Mouse (Mus musculus): ENCODE measurements at regions not wholly inside any gene's neighbourhood (a gene's known extent, or its start where the extent isn't known, plus 50 kb on each side); places are given as distances from the start of the nearest gene placed in this dataset.
A peak's percentile ranks its signal among the peaks of the same experiment; 100 is the strongest.

DNA sequence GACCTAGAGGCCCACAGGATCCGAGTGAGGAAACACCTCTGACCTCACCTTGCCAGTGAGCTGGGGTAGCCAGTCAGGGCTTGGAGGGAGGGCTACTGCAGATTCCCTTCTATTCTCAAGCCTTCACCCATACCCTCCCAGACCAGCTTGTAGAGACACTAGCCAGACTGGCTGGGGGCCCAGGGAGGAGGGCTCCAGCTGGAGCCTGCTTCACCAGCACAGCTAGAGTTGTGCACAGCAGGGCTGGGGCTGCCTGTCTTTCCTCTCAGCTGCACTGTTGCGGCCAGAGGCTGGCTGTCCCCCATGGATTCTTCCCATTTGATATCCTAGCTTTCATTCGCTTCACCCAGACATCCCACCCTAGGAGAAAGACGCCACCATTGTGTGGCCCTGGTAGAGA is 165.0 kb upstream of the Sdk2 start:
- TF ChIP-seq GATA2 (IDR thresholded peaks at IDR 0.05; ENCODE audit: borderline replicate concordance, low read depth, low read length) = no peak
- no peak for TF ChIP-seq GATA1 (IDR thresholded peaks at IDR 0.05; ENCODE audit: borderline replicate concordance, low read length)
- no peak for TF ChIP-seq POLR2AphosphoS5 (IDR thresholded peaks at IDR 0.05; ENCODE audit: insufficient replicate concordance, low read depth, low read length)
- TF ChIP-seq CTCF (IDR thresholded peaks at IDR 0.05; ENCODE audit: low read depth, low read length) = no peak
- TF ChIP-seq TAL1 (conservative IDR thresholded peaks at IDR 0.05; ENCODE audit: low read depth, low read length) = no peak

DNA sequence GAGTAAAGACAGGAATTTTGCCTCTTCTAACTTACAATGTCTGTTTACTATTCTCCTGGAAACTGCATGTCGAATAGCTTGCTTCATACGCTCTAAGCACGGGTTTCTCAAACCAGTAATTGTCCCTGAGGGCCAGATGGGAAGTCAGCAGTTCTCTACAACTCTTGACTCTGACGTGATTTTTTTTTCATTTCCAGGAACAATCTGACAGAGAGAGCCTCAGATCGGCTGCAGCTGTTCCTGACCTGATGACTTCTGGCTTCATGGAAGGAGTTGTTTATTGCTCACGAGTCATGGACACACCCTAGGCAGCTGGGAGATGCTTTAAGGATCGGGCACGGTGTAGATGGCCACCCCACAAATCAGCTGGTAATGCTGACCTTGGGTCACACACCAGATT is 162.9 kb upstream of the Sdk2 start:
- DNase-seq (ENCODE audit: low spot score) (no peak), ATAC-seq (ENCODE audit: extremely low read depth, insufficient number of reproducible peaks, low FRiP score, poor library complexity, severe bottlenecking) (no peak)
- Histone ChIP-seq H3K36me3 (replicated peaks) (no peaks in the 10 kb centered on the region), H3K4me1 (ENCODE audit: insufficient read depth, low read depth, low read length) (no peaks in the 10 kb centered on the region), H3K9me3 (replicated peaks) (peaks cover 88% of the 10 kb centered on the region), H3K27me3 (ENCODE audit: insufficient read depth, low read length) (no peaks in the 10 kb centered on the region), H3K4me3 (ENCODE audit: low read depth, low read length) (no peak overlapping the region)
- TF ChIP-seq GATA2 (IDR thresholded peaks at IDR 0.05; ENCODE audit: borderline replicate concordance, low read depth, low read length) (no peak), TAL1 (conservative IDR thresholded peaks at IDR 0.05; ENCODE audit: low read depth, low read length) (no peak), POLR2AphosphoS5 (IDR thresholded peaks at IDR 0.05; ENCODE audit: insufficient replicate concordance, low read depth, low read length) (no peak), CTCF (IDR thresholded peaks at IDR 0.05; ENCODE audit: low read depth, low read length) (no peak), GATA1 (IDR thresholded peaks at IDR 0.05; ENCODE audit: borderline replicate concordance, low read length) (no peak)

More for the DNA sequence above, 165.0 kb upstream of the Sdk2 start:
- H3K4me3 ChIP-seq (ENCODE audit: low read depth, low read length) = no peak overlapping the region
- H3K36me3 ChIP-seq (replicated peaks) = no peaks in the 10 kb centered on the region
- H3K27me3 ChIP-seq (ENCODE audit: insufficient read depth, low read length) = no peaks in the 10 kb centered on the region
- H3K9me3 ChIP-seq (replicated peaks) = peaks cover 83% of the 10 kb centered on the region
- ATAC-seq (ENCODE audit: extremely low read depth, insufficient number of reproducible peaks, low FRiP score, poor library complexity, severe bottlenecking) (no peak), DNase-seq (ENCODE audit: low spot score) (no peak)
- no peaks in the 10 kb centered on the region for H3K4me1 ChIP-seq (ENCODE audit: insufficient read depth, low read depth, low read length)

DNA sequence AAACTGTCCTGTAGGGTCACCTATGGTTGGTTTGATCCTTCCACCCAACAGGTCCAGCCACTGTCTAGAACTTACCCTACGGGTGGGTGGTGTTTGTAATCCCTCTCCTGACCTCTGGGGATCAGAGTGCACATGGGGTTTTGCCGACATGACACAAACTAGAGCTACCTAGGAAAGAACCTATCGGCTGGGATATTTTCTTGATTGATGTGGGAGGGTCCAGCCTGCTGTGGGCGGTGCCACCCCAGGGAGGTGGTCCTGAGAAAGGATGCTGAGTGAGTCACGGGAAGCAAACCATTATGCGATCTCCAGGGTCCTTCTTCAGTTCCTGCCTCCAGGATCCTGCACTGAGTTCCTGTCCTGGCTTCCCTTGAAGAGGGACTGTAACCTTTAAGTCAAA is 162.3 kb upstream of the Sdk2 start:
- H3K27me3 ChIP-seq (ENCODE audit: insufficient read depth, low read length) = no peaks in the 10 kb centered on the region
- no peak overlapping the region for H3K4me3 ChIP-seq (ENCODE audit: low read depth, low read length)
- H3K36me3 ChIP-seq (replicated peaks) = no peaks in the 10 kb centered on the region
- ATAC-seq (ENCODE audit: extremely low read depth, insufficient number of reproducible peaks, low FRiP score, poor library complexity, severe bottlenecking) = peak; percentile 2; the same call in 1 of the 2 replicates
- DNase-seq (ENCODE audit: low spot score) = no peak
- H3K4me1 ChIP-seq (ENCODE audit: insufficient read depth, low read depth, low read length) = no peaks in the 10 kb centered on the region
- no peak for TF ChIP-seq CTCF (IDR thresholded peaks at IDR 0.05; ENCODE audit: low read depth, low read length)
- TF ChIP-seq GATA2 (IDR thresholded peaks at IDR 0.05; ENCODE audit: borderline replicate concordance, low read depth, low read length) = no peak
- TF ChIP-seq GATA1 (IDR thresholded peaks at IDR 0.05; ENCODE audit: borderline replicate concordance, low read length) = no peak
- no peak for TF ChIP-seq TAL1 (conservative IDR thresholded peaks at IDR 0.05; ENCODE audit: low read depth, low read length)
- no peak for TF ChIP-seq POLR2AphosphoS5 (IDR thresholded peaks at IDR 0.05; ENCODE audit: insufficient replicate concordance, low read depth, low read length)
- H3K9me3 ChIP-seq (replicated peaks) = peaks cover 89% of the 10 kb centered on the region

DNA sequence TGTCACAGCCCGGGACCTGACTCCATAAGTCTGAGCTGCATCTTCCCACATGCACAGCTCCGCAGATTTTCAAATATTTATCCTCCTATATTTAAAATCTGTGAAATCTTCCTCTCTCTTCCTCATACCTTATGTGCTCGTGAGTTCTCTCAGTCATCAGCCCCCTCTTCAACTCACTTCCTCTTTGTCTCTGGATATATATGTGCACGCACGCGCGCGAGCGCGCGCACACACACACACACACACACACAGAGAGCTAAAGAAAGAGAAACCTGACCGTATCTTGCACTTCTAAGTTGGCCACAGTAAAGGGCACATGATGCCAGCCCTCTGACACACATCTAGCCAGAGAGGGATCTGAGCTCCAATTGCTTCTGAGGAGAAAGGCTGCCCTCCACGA is 159.7 kb upstream of the Sdk2 start:
- DNase-seq (ENCODE audit: low spot score) (no peak), ATAC-seq (ENCODE audit: extremely low read depth, insufficient number of reproducible peaks, low FRiP score, poor library complexity, severe bottlenecking) (no peak)
- Histone ChIP-seq H3K9me3 (replicated peaks) (peaks cover 84% of the 10 kb centered on the region), H3K36me3 (replicated peaks) (no peaks in the 10 kb centered on the region), H3K4me3 (ENCODE audit: low read depth, low read length) (no peak overlapping the region), H3K4me1 (ENCODE audit: insufficient read depth, low read depth, low read length) (no peaks in the 10 kb centered on the region), H3K27me3 (ENCODE audit: insufficient read depth, low read length) (no peaks in the 10 kb centered on the region)
- no peak for TF ChIP-seq TAL1 (conservative IDR thresholded peaks at IDR 0.05; ENCODE audit: low read depth, low read length)
- TF ChIP-seq GATA2 (IDR thresholded peaks at IDR 0.05; ENCODE audit: borderline replicate concordance, low read depth, low read length) = no peak
- no peak for TF ChIP-seq GATA1 (IDR thresholded peaks at IDR 0.05; ENCODE audit: borderline replicate concordance, low read length)
- no peak for TF ChIP-seq CTCF (IDR thresholded peaks at IDR 0.05; ENCODE audit: low read depth, low read length)
- no peak for TF ChIP-seq POLR2AphosphoS5 (IDR thresholded peaks at IDR 0.05; ENCODE audit: insufficient replicate concordance, low read depth, low read length)

DNA sequence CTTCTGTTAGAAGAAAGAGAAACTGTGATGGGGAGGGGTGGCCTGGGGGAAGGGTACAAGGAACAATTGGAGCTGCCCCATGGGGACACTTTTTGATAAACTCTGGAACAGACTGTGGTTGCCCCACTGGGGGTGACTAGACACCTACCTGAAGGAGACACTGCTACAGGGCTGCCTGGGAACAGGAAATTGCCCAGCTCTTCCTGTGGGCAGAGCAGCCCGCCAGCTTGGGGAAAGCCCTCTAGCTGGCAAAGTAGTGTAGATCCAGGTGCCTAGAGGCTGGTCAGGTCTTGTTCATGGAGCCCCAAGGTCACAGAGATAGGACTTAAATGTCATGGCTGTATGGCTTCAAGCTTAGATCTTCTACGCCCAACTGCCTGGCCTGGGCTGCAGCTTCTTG is 157.9 kb upstream of the Sdk2 start:
- ATAC-seq (ENCODE audit: extremely low read depth, insufficient number of reproducible peaks, low FRiP score, poor library complexity, severe bottlenecking) (no peak), DNase-seq (ENCODE audit: low spot score) (no peak)
- TF ChIP-seq POLR2AphosphoS5 (IDR thresholded peaks at IDR 0.05; ENCODE audit: insufficient replicate concordance, low read depth, low read length) (no peak), TAL1 (conservative IDR thresholded peaks at IDR 0.05; ENCODE audit: low read depth, low read length) (no peak), GATA1 (IDR thresholded peaks at IDR 0.05; ENCODE audit: borderline replicate concordance, low read length) (no peak), GATA2 (IDR thresholded peaks at IDR 0.05; ENCODE audit: borderline replicate concordance, low read depth, low read length) (no peak), CTCF (IDR thresholded peaks at IDR 0.05; ENCODE audit: low read depth, low read length) (no peak)
- Histone ChIP-seq H3K4me3 (ENCODE audit: low read depth, low read length) (no peak overlapping the region; the same call in 1 of the 2 replicates), H3K9me3 (replicated peaks) (peaks cover 83% of the 10 kb centered on the region), H3K36me3 (replicated peaks) (no peaks in the 10 kb centered on the region), H3K27me3 (ENCODE audit: insufficient read depth, low read length) (no peaks in the 10 kb centered on the region), H3K4me1 (ENCODE audit: insufficient read depth, low read depth, low read length) (no peaks in the 10 kb centered on the region)

DNA sequence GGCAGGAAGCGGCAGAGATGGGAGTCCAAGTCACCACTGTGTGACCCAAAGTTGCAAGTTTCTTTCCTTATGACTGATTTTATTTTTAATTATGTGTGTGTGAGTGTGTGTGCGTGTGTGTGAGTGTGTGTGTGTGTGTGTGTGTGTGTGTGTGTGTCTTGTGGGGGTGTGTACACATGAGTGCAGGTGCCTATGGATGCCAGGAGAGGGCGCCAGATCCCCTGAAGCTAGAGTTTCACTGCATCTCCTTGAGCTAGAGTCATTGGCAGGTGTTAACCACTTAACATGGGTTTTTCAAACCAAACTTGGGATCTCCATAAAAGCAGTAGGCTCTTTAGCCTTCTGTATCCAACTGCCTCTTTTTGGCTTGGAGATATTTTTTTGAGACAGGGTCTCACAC is 156.2 kb upstream of the Sdk2 start:
- no peaks in the 10 kb centered on the region for H3K36me3 ChIP-seq (replicated peaks)
- TF ChIP-seq GATA2 (IDR thresholded peaks at IDR 0.05; ENCODE audit: borderline replicate concordance, low read depth, low read length) (no peak), POLR2AphosphoS5 (IDR thresholded peaks at IDR 0.05; ENCODE audit: insufficient replicate concordance, low read depth, low read length) (no peak), TAL1 (conservative IDR thresholded peaks at IDR 0.05; ENCODE audit: low read depth, low read length) (no peak), GATA1 (IDR thresholded peaks at IDR 0.05; ENCODE audit: borderline replicate concordance, low read length) (no peak), CTCF (IDR thresholded peaks at IDR 0.05; ENCODE audit: low read depth, low read length) (no peak)
- no peaks in the 10 kb centered on the region for H3K4me1 ChIP-seq (ENCODE audit: insufficient read depth, low read depth, low read length)
- peaks cover 83% of the 10 kb centered on the region for H3K9me3 ChIP-seq (replicated peaks)
- no peaks in the 10 kb centered on the region for H3K27me3 ChIP-seq (ENCODE audit: insufficient read depth, low read length)
- DNase-seq (ENCODE audit: low spot score) (no peak), ATAC-seq (ENCODE audit: extremely low read depth, insufficient number of reproducible peaks, low FRiP score, poor library complexity, severe bottlenecking) (no peak)
- H3K4me3 ChIP-seq (ENCODE audit: low read depth, low read length) = no peak overlapping the region

Data from G1E (cell line).